Mouse (Mus musculus): ENCODE results near the gene Kcnk6.
"Not testable (repeated sequence)": the region's sequence is repeated elsewhere in the genome, so short reads cannot be mapped to it uniquely, and the experiment has no call there.

Gene Kcnk6

GRCm38 (mm10) chr7:29247314-29247700, 15.0 kb upstream of the Kcnk6 start:
- no peak for DNase-seq (ENCODE audit: extremely low read depth, low read depth, low spot score)

GRCm38 (mm10) chr7:29246619-29247313, 14.5 kb upstream of the Kcnk6 start:
- no peak for DNase-seq (ENCODE audit: extremely low read depth, low read depth, low spot score)

- no peak for DNase-seq (ENCODE audit: extremely low read depth, low read depth, low spot score)
Measured at GRCm38 (mm10) chr7:29246015-29246414, 13.7 kb upstream of the Kcnk6 start.

GRCm38 (mm10) chr7:29244732-29245416, 12.6 kb upstream of the Kcnk6 start:
- DNase-seq (ENCODE audit: extremely low read depth, low read depth, low spot score): no peak

- DNase-seq (ENCODE audit: extremely low read depth, low read depth, low spot score): peak; percentile 89
Measured at GRCm38 (mm10) chr7:29238019-29238967, 6.0 kb upstream of the Kcnk6 start, which contains the start of gene Yif1b. TSS of gene Yif1b (plus strand) at chr7:29238329.

GRCm38 (mm10) chr7:29237596-29237995, 5.3 kb upstream of the Kcnk6 start:
- DNase-seq (ENCODE audit: extremely low read depth, low read depth, low spot score): not testable (repeated sequence)

- DNase-seq (ENCODE audit: extremely low read depth, low read depth, low spot score): no peak
Measured at GRCm38 (mm10) chr7:29236593-29236992, 4.3 kb upstream of the Kcnk6 start.

- no peak for DNase-seq (ENCODE audit: extremely low read depth, low read depth, low spot score)
Measured at GRCm38 (mm10) chr7:29234661-29235060, 2.3 kb upstream of the Kcnk6 start.

GRCm38 (mm10) chr7:29233745-29234144, 1.4 kb upstream of the Kcnk6 start:
- no peak for DNase-seq (ENCODE audit: extremely low read depth, low read depth, low spot score)

- no peak for DNase-seq (ENCODE audit: extremely low read depth, low read depth, low spot score)
Measured at GRCm38 (mm10) chr7:29231517-29231916, 798 bp downstream of the Kcnk6 start.

GRCm38 (mm10) chr7:29230560-29230959, 1.8 kb downstream of the Kcnk6 start:
- DNase-seq (ENCODE audit: extremely low read depth, low read depth, low spot score): no peak

- no peak for DNase-seq (ENCODE audit: extremely low read depth, low read depth, low spot score)
Measured at GRCm38 (mm10) chr7:29228202-29228601, 4.1 kb downstream of the Kcnk6 start.

- DNase-seq (ENCODE audit: extremely low read depth, low read depth, low spot score): no peak
Measured at GRCm38 (mm10) chr7:29225520-29225919, 6.8 kb downstream of the Kcnk6 start.

GRCm38 (mm10) chr7:29224756-29225394, 7.4 kb downstream of the Kcnk6 start:
- no peak for DNase-seq (ENCODE audit: extremely low read depth, low read depth, low spot score)

GRCm38 (mm10) chr7:29214846-29215245, 17.5 kb downstream of the Kcnk6 start:
- no peak for DNase-seq (ENCODE audit: extremely low read depth, low read depth, low spot score)

- DNase-seq (ENCODE audit: extremely low read depth, low read depth, low spot score): no peak
Measured at GRCm38 (mm10) chr7:29214236-29214635, 18.1 kb downstream of the Kcnk6 start.

- no peak for DNase-seq (ENCODE audit: extremely low read depth, low read depth, low spot score)
Measured at GRCm38 (mm10) chr7:29213675-29214082, 18.6 kb downstream of the Kcnk6 start, which contains the start of gene Catsperg1. TSS of gene Catsperg1 (minus strand) at chr7:29214035.

GRCm38 (mm10) chr7:29212775-29213560, 19.3 kb downstream of the Kcnk6 start:
- DNase-seq (ENCODE audit: extremely low read depth, low read depth, low spot score): not testable (repeated sequence)

- no peak for DNase-seq (ENCODE audit: extremely low read depth, low read depth, low spot score)
Measured at GRCm38 (mm10) chr7:29212199-29212765, 20.0 kb downstream of the Kcnk6 start.

All from fat pad, adult 2 months (tissue).